Mouse (Mus musculus): Measurements from ENCODE around the gene Cdk2ap2.

- no peak for TF ChIP-seq CTCF (IDR thresholded peaks at IDR 0.05; ENCODE audit: borderline replicate concordance, control insufficient read depth, extremely low read depth, insufficient read depth, low read length, poor library complexity)
- no peak for TF ChIP-seq POLR2A (IDR thresholded peaks at IDR 0.05; ENCODE audit: control insufficient read depth, extremely low read depth, insufficient read depth, low read length, poor library complexity)
These were observed 21.5 kb upstream of the Cdk2ap2 start for GRCm38 (mm10) chr19:4075531-4075930.

All from thymus, adult 2 months (tissue).